Mouse (Mus musculus) thymus, adult 2 months (tissue): ENCODE data around the gene Cmss1. TPM values are rescaled to one million over a fixed set of nuclear protein-coding genes. Genes with fewer than 3 reads are reported as not detected.
A peak's percentile ranks its signal among the peaks of the same experiment; 100 is the strongest.

Experiments used
- DNase-seq: peaks from one replicate; pipeline ENCODE4 v3.0.0; 2021
- H3K27ac ChIP-seq: fragments of 200-500 bp; 2 replicates; pipeline ENCODE4 v1.5.1; 2012; ENCODE audit warnings: low read length, control low read depth; ENCODE audit not compliant: control insufficient read depth, insufficient read depth
- H3K27me3 ChIP-seq: fragments of 200-500 bp; 2 replicates; pipeline ENCODE4 v1.6.1; 2012; ENCODE audit warnings: mild to moderate bottlenecking, low read length, moderate library complexity, mixed read lengths; ENCODE audit not compliant: control insufficient read depth, insufficient read depth
- H3K36me3 ChIP-seq: fragments of 200-500 bp; 2 replicates; pipeline ENCODE4 v1.6.1; 2012; ENCODE audit warnings: mild to moderate bottlenecking, low read length, moderate library complexity; ENCODE audit not compliant: control insufficient read depth, insufficient read depth
- H3K4me1 ChIP-seq: fragments of 200-500 bp; replicated peaks from 2 replicates; pipeline ENCODE4 v1.6.1; 2012; ENCODE audit warnings: low read length; ENCODE audit not compliant: control insufficient read depth, insufficient read depth
- H3K4me3 ChIP-seq: fragments of 200-500 bp; 2 replicates; pipeline ENCODE4 v1.5.1; 2012; ENCODE audit warnings: mild to moderate bottlenecking, low read length, control low read depth, moderate library complexity; ENCODE audit not compliant: control insufficient read depth, insufficient read depth
- CTCF ChIP-seq: fragments of 200-500 bp; IDR thresholded peaks from 2 replicates; pipeline ENCODE4 v1.5.1; 2012; ENCODE audit warnings: mild to moderate bottlenecking, control low read depth, low read length, moderate library complexity, borderline replicate concordance; ENCODE audit not compliant: control insufficient read depth, poor library complexity, insufficient read depth; ENCODE audit errors: extremely low read depth
- POLR2A ChIP-seq: fragments of 200-500 bp; IDR thresholded peaks from 2 replicates; pipeline ENCODE4 v1.6.1; 2012; ENCODE audit warnings: mild to moderate bottlenecking, low read length, control low read depth, moderate library complexity; ENCODE audit not compliant: control insufficient read depth, poor library complexity, insufficient read depth; ENCODE audit errors: extremely low read depth
- WGBS: fragments of 180-500 bp; shearing (Covaris S2); methylation state at CpG from one replicate; pipeline ENCODE4 v1.1.7; 2018; 5-methylcytosine and 5-hydroxymethylcytosine counted together
- polyA plus RNA-seq: library from polyadenylated mRNA; depleted of rRNA; stranded (reverse); fragments of >200 nt; gene quantifications from 2 replicates; pipeline ENCODE4 v1.2.3, GENCODE M21; 2012

Gene Cmss1
- polyA plus RNA-seq, 1 experiment: 6.2 TPM

DNA sequence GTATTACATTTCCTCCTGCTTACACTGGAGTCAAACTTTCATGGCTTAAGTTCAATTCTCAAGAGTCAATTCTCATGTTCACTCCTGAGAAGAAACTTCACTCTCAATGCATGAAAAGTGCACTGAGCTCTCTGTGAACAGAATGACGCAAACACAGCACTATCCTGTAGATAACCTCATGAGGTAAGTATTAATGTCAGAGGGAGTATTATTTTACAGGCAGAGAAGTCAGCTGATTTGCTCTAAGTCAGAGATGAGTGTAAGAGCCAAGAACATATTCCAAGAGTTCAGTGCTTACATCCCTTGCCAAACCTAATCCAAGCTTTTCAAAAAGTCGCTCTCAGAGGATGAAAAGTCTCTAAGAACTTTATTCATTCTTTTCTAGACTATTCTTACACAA is 128.2 kb downstream of the Cmss1 start:
- Histone ChIP-seq H3K27ac (no peak overlapping the region), H3K4me3 (no peak overlapping the region), H3K4me1 (peaks cover 5% of the 10 kb centered on the region), H3K27me3 (no peaks in the 10 kb centered on the region), H3K36me3 (no peaks in the 10 kb centered on the region)
- DNase-seq: no peak
- WGBS: 96% methylated on average over 2 of the region's 2 CpGs
- TF ChIP-seq POLR2A (no peak), CTCF (no peak)

- WGBS: 90% methylated on average over 10 of the region's 10 CpGs
- Histone ChIP-seq H3K27ac (no peak overlapping the region), H3K36me3 (no peaks in the 10 kb centered on the region), H3K27me3 (no peaks in the 10 kb centered on the region), H3K4me3 (no peak overlapping the region), H3K4me1 (peaks cover 21% of the 10 kb centered on the region)
- DNase-seq: no peak
- TF ChIP-seq POLR2A: no peak
- no peak for TF ChIP-seq CTCF
Observed at GRCm38 (mm10) chr16:57473415-57474085, 133.1 kb downstream of the Cmss1 start.

- DNase-seq: no peak
- H3K4me1 ChIP-seq: peaks cover 26% of the 10 kb centered on the region
- H3K27me3 ChIP-seq: no peaks in the 10 kb centered on the region
- no peak overlapping the region; the same call in 1 of the 2 replicates for H3K27ac ChIP-seq
- H3K4me3 ChIP-seq: no peak overlapping the region
- no peaks in the 10 kb centered on the region for H3K36me3 ChIP-seq
- TF ChIP-seq POLR2A: no peak
- TF ChIP-seq CTCF: no peak
Observed at GRCm38 (mm10) chr16:57471071-57471470, 135.6 kb downstream of the Cmss1 start.

DNA sequence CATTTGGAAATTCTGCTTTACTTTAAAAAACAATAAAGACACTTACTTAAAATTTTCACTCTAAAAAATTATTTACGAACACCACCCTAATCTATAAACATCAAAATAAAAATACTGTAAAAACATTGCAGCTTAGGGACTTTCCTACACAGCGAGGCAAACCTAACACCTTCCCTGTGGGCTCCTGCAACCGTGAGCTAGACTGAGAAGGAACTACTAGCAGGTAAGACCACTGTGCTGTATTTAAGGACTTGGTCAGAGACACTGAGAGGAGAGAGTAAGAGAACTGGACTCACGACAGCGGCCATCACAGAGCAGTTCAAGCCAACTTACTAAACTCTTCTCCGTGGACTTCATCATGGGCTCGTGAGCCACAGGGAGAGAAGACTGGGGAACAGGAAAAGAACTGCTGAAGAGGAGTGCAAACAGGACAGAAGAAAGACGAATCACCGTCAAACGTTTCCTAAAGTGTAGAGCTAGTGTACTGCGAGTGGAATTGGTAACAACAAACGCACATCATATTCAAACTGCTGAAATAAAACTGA is 136.3 kb downstream of the Cmss1 start:
- Histone ChIP-seq H3K27me3 (no peaks in the 10 kb centered on the region), H3K36me3 (no peaks in the 10 kb centered on the region), H3K4me3 (no peak overlapping the region), H3K27ac (peak overlapping the region; percentile 64), H3K4me1 (peaks cover 31% of the 10 kb centered on the region)
- TF ChIP-seq POLR2A (no peak), CTCF (no peak)
- WGBS: 59% methylated on average over 12 of the region's 12 CpGs
- no peak for DNase-seq

GRCm38 (mm10) chr16:57469869-57470268 is 136.8 kb downstream of the Cmss1 start:
- Histone ChIP-seq H3K4me1 (peaks cover 33% of the 10 kb centered on the region), H3K27ac (no peak overlapping the region), H3K4me3 (no peak overlapping the region), H3K27me3 (no peaks in the 10 kb centered on the region), H3K36me3 (no peaks in the 10 kb centered on the region)
- TF ChIP-seq CTCF: no peak
- no peak for TF ChIP-seq POLR2A
- no peak for DNase-seq
- 91% methylated on average over 2 of the region's 2 CpGs for WGBS

- Histone ChIP-seq H3K4me1 (peaks cover 33% of the 10 kb centered on the region), H3K27me3 (no peaks in the 10 kb centered on the region), H3K4me3 (no peak overlapping the region), H3K36me3 (no peaks in the 10 kb centered on the region), H3K27ac (no peak overlapping the region)
- 69% methylated on average over 4 of the region's 4 CpGs for WGBS
- DNase-seq: no peak
- TF ChIP-seq POLR2A (no peak), CTCF (no peak)
Observed at GRCm38 (mm10) chr16:57469301-57469700, 137.4 kb downstream of the Cmss1 start.

GRCm38 (mm10) chr16:57465386-57465913 is 141.2 kb downstream of the Cmss1 start:
- 75% methylated on average over 9 of the region's 9 CpGs for WGBS
- Histone ChIP-seq H3K27ac (no peak overlapping the region), H3K4me3 (no peak overlapping the region), H3K4me1 (peaks cover 18% of the 10 kb centered on the region), H3K27me3 (no peaks in the 10 kb centered on the region), H3K36me3 (no peaks in the 10 kb centered on the region)
- TF ChIP-seq POLR2A (no peak), CTCF (no peak)
- no peak for DNase-seq
